Mouse (Mus musculus) colon, adult 2 months (tissue): ENCODE measurements around the gene Ptprb. TPM values are rescaled to one million over a fixed set of nuclear protein-coding genes. Genes with fewer than 3 reads are reported as not detected.

ENCODE experiments used
- polyA plus RNA-seq: library from polyadenylated mRNA; depleted of rRNA; stranded (reverse); fragments of >200 nt; gene quantifications from 2 replicates; pipeline ENCODE4 v1.2.3, GENCODE M21; 2012; rRNA removed

Ptprb gene
- 2.4 and 2.6 TPM in 2 replicates for polyA plus RNA-seq

GRCm38 (mm10) chr10:116275280-116275679 is at the start of gene Ptprb:
Gene Ptprb, plus strand, starts transcription at chr10:116275523.

Other genes starting within 250 kb of the Ptprb start
- not detected in 2 replicates for gene 4933416C03Rik, start 161.6 kb upstream of the Ptprb start, polyA plus RNA-seq
- 4.4 TPM in 2 replicates for gene Kcnmb4, start 198.4 kb downstream of the Ptprb start, polyA plus RNA-seq